Mouse (Mus musculus): ENCODE results near the gene Nkg7. TPM values are rescaled to one million over a fixed set of nuclear protein-coding genes. Genes with fewer than 3 reads are reported as not detected.

Nkg7 gene
- polyA plus RNA-seq, 1 experiment from 2014 or later: 1.3 TPM

GRCm38 (mm10) chr7:43481191-43481590 is 44.3 kb downstream of the Nkg7 start:
- Histone ChIP-seq H3K9me3 (ENCODE audit: low read depth, low read length) (no peaks in the 10 kb centered on the region), H3K27ac (ENCODE audit: low read depth) (no peak overlapping the region), H3K4me3 (ENCODE audit: low read depth, low read length) (no peak overlapping the region), H3K36me3 (ENCODE audit: insufficient read depth) (no peaks in the 10 kb centered on the region), H3K27me3 (ENCODE audit: insufficient read depth, low read length) (peaks cover 14% of the 10 kb centered on the region), H3K9ac (no peak overlapping the region), H3K4me2 (no peak overlapping the region), H3K4me1 (ENCODE audit: insufficient read depth) (peaks cover 7% of the 10 kb centered on the region)
- WGBS: 53% methylated on average over 3 of the region's 3 CpGs
- DNase-seq: no peak
- TF ChIP-seq CTCF (IDR thresholded peaks at IDR 0.05; ENCODE audit: low read depth): no peak
- no peak for ATAC-seq (ENCODE audit: insufficient read depth)

GRCm38 (mm10) chr7:43482090-43482716 is 45.3 kb downstream of the Nkg7 start:
- Histone ChIP-seq H3K27me3 (ENCODE audit: insufficient read depth, low read length) (peaks cover 4% of the 10 kb centered on the region), H3K4me2 (no peak overlapping the region), H3K36me3 (ENCODE audit: insufficient read depth) (no peaks in the 10 kb centered on the region), H3K27ac (ENCODE audit: low read depth) (no peak overlapping the region), H3K4me1 (ENCODE audit: insufficient read depth) (peaks cover 7% of the 10 kb centered on the region), H3K4me3 (ENCODE audit: low read depth, low read length) (no peak overlapping the region), H3K9ac (no peak overlapping the region), H3K9me3 (ENCODE audit: low read depth, low read length) (no peaks in the 10 kb centered on the region)
- no peak for TF ChIP-seq CTCF (IDR thresholded peaks at IDR 0.05; ENCODE audit: low read depth)
- ATAC-seq (ENCODE audit: insufficient read depth) (peak; percentile 66), DNase-seq (peak; percentile 73)
- 45% methylated on average over 8 of the region's 8 CpGs for WGBS

DNA sequence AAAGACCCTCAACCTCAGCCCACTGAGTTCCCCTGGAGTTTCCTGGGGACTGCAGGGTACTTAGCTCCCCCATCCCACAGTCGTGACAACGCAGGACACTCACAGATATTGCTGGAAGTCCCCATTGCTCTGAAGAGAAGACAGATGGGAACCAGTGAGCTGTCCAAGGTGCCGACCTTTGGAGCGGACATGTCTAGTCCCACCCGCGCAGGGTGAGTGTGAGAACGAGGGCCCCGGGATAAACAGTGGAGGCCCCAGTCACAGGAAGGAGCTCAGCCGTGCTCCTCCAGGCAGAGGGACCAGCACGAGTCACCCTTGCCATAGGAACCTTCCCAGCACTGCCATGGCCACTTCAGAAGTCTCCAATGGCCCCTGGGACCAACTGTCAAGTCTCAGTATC is 46.4 kb downstream of the Nkg7 start:
- peak; percentile 78 for DNase-seq
- ATAC-seq (ENCODE audit: insufficient read depth): peak; percentile 53; the same call in 1 of the 2 replicates
- no peaks in the 10 kb centered on the region for H3K9me3 ChIP-seq (ENCODE audit: low read depth, low read length)
- TF ChIP-seq CTCF (IDR thresholded peaks at IDR 0.05; ENCODE audit: low read depth): no peak
- H3K27me3 ChIP-seq (ENCODE audit: insufficient read depth, low read length): no peaks in the 10 kb centered on the region
- H3K9ac ChIP-seq: no peak overlapping the region
- under 1% methylated on average over 10 of the region's 10 CpGs for WGBS
- no peaks in the 10 kb centered on the region for H3K36me3 ChIP-seq (ENCODE audit: insufficient read depth)
- H3K4me1 ChIP-seq (ENCODE audit: insufficient read depth): peaks cover 7% of the 10 kb centered on the region
- no peak overlapping the region for H3K4me2 ChIP-seq
- no peak overlapping the region for H3K27ac ChIP-seq (ENCODE audit: low read depth)
- H3K4me3 ChIP-seq (ENCODE audit: low read depth, low read length): no peak overlapping the region

Small RNAs within 50 kb of the gene (microRNA-seq; reads per million reads assigned to microRNA genes)
- not detected for gene Mir7051 (ENCODE audit: borderline number of aligned reads)

Other genes starting within 250 kb of the Nkg7 start
- 15.5 and 16.3 TPM in 2 replicates for gene Zfp715, start 123.8 kb upstream of the Nkg7 start, polyA plus RNA-seq (2014; fragmentation: Nextera tagmentation; extraction: Ambion mirVana)
- 0.13 TPM in 1 of 2 replicates, not detected in the other for gene Siglecf, start 85.7 kb upstream of the Nkg7 start, polyA plus RNA-seq (2014; fragmentation: Nextera tagmentation; extraction: Ambion mirVana)
- gene Siglecg, start 28.9 kb upstream of the Nkg7 start, polyA plus RNA-seq (2014; fragmentation: Nextera tagmentation; extraction: Ambion mirVana): 0.37 and 0.60 TPM in 2 replicates
- not detected in 2 replicates for gene Lim2, start 9.4 kb upstream of the Nkg7 start, polyA plus RNA-seq (2014; fragmentation: Nextera tagmentation; extraction: Ambion mirVana)
- not detected in 2 replicates for gene Cldnd2, start 3.7 kb downstream of the Nkg7 start, polyA plus RNA-seq (2014; fragmentation: Nextera tagmentation; extraction: Ambion mirVana)
- gene Etfb, start 7.0 kb downstream of the Nkg7 start, polyA plus RNA-seq (2014; fragmentation: Nextera tagmentation; extraction: Ambion mirVana): 306 and 314 TPM in 2 replicates
- 0.37 TPM in 1 of 2 replicates, not detected in the other for gene Gm45233, start 7.1 kb downstream of the Nkg7 start, polyA plus RNA-seq (2014; fragmentation: Nextera tagmentation; extraction: Ambion mirVana)
- gene Vsig10l, start 26.1 kb downstream of the Nkg7 start, polyA plus RNA-seq (2014; fragmentation: Nextera tagmentation; extraction: Ambion mirVana): 2.1 and 2.4 TPM in 2 replicates
- gene Iglon5, start 53.0 kb downstream of the Nkg7 start, polyA plus RNA-seq (2014; fragmentation: Nextera tagmentation; extraction: Ambion mirVana): 0.38 TPM in 2 replicates
- gene 4931406B18Rik, start 68.9 kb downstream of the Nkg7 start, polyA plus RNA-seq (2014; fragmentation: Nextera tagmentation; extraction: Ambion mirVana): not detected in 2 replicates
- 1.8 and 2.0 TPM in 2 replicates for gene Cd33, start 107.4 kb downstream of the Nkg7 start, polyA plus RNA-seq (2014; fragmentation: Nextera tagmentation; extraction: Ambion mirVana)
- gene Zfp658, start 125.2 kb downstream of the Nkg7 start, polyA plus RNA-seq (2014; fragmentation: Nextera tagmentation; extraction: Ambion mirVana): 4.9 and 5.3 TPM in 2 replicates
- gene Zfp719, start 142.5 kb downstream of the Nkg7 start, polyA plus RNA-seq (2014; fragmentation: Nextera tagmentation; extraction: Ambion mirVana): 14.6 and 15.1 TPM in 2 replicates
- 0.23 and 0.33 TPM in 2 replicates for gene Zfp819, start 170.1 kb downstream of the Nkg7 start, polyA plus RNA-seq (2014; fragmentation: Nextera tagmentation; extraction: Ambion mirVana)
- not detected in 2 replicates for gene Ceacam18, start 197.6 kb downstream of the Nkg7 start, polyA plus RNA-seq (2014; fragmentation: Nextera tagmentation; extraction: Ambion mirVana)
- gene Siglece, start 223.1 kb downstream of the Nkg7 start, polyA plus RNA-seq (2014; fragmentation: Nextera tagmentation; extraction: Ambion mirVana): 0.62 and 1.1 TPM in 2 replicates
- gene Ctu1, start 234.9 kb downstream of the Nkg7 start, polyA plus RNA-seq (2014; fragmentation: Nextera tagmentation; extraction: Ambion mirVana): 10.8 TPM in 2 replicates